8 mouse cellular contexts compared by ENCODE assay signal in genomic region chr10:79802331-79802971, GRCm38 (mm10). TPM values are rescaled to one million over a fixed set of nuclear protein-coding genes. Genes with fewer than 3 reads are reported as not detected.
DNase-seq lines count a peak whose midpoint lies in the region; ATAC-seq and TF ChIP-seq lines count a peak whose summit lies in the region.

No protein-coding gene starts in this region.

- H3K4me1 ChIP-seq in bone marrow, adult 2 months (ENCODE audit: control insufficient read depth, insufficient read depth, low read length): peaks cover 4% of the 10 kb centered on the region; the same call in 1 of the 2 replicates
- H3K4me1 ChIP-seq in liver, embryonic 16.5 days (ENCODE audit: control insufficient read depth, low read depth, low read length): peaks cover 34% of the 10 kb centered on the region
- H3K4me1 ChIP-seq in neural tube, embryonic 14.5 days (ENCODE audit: control insufficient read depth, insufficient read depth, low read length): peaks cover 42% of the 10 kb centered on the region

- peak overlapping the region; percentile 12 for H3K4me3 ChIP-seq in bone marrow, adult 2 months (replicated peaks; ENCODE audit: control insufficient read depth, low read depth, low read length)
- H3K4me3 ChIP-seq in liver, embryonic 16.5 days (ENCODE audit: low read depth, low read length): peak overlapping the region; percentile 18
- no peak overlapping the region for H3K4me3 ChIP-seq in neural tube, embryonic 14.5 days (ENCODE audit: low read depth, low read length)

- 61% methylated on average over 11 of the region's 11 CpGs for WGBS in bone marrow, adult 2 months
- WGBS in liver, embryonic 16.5 days (ENCODE audit: insufficient replicate concordance): 37% methylated on average over 11 of the region's 11 CpGs
- 29% methylated on average over 10 of the region's 11 CpGs for WGBS in neural tube, embryonic 14.5 days

- no peaks in the 10 kb centered on the region for H3K27me3 ChIP-seq in liver, embryonic 16.5 days (ENCODE audit: control insufficient read depth, insufficient read depth, low read depth, low read length)
- no peaks in the 10 kb centered on the region for H3K27me3 ChIP-seq in neural tube, embryonic 14.5 days (ENCODE audit: control insufficient read depth, insufficient read depth, low read length)

- peak; percentile 66 for ATAC-seq in liver, embryonic 16.5 days (ENCODE audit: low read depth)
- ATAC-seq in neural tube, embryonic 14.5 days (ENCODE audit: low read depth): no peak

- H3K4me2 ChIP-seq in liver, embryonic 16.5 days (ENCODE audit: low read depth, low read length): peak overlapping the region; percentile 41
- no peak overlapping the region for H3K4me2 ChIP-seq in neural tube, embryonic 14.5 days (ENCODE audit: low read depth, low read length)

- no peak for TF ChIP-seq POLR2A in bone marrow, adult 2 months (IDR thresholded peaks at IDR 0.05; ENCODE audit: borderline replicate concordance, control insufficient read depth, low read depth, low read length)

- H3K9me3 ChIP-seq in liver, embryonic 16.5 days (replicated peaks; ENCODE audit: control insufficient read depth, low read length): no peaks in the 10 kb centered on the region
- no peaks in the 10 kb centered on the region for H3K9me3 ChIP-seq in neural tube, embryonic 14.5 days (ENCODE audit: control insufficient read depth, low read length)

- peak; percentile 61 for DNase-seq in gastrocnemius, adult 18-20 months (ENCODE audit: low spot score)
- DNase-seq in gastrocnemius, postnatal 4 days (ENCODE audit: low spot score in 2 of 2): no peak
- peak; percentile 79 to 88 for DNase-seq in heart, adult 18-20 months
- DNase-seq in kidney, adult 11 months: peak; percentile 90
- no peak for DNase-seq in thymus, postnatal 25 days

- H3K27ac ChIP-seq in bone marrow, adult 2 months (ENCODE audit: control insufficient read depth, insufficient read depth, low read depth, low read length, poor library complexity): peak overlapping the region; percentile 51
- peak overlapping the region; percentile 65 for H3K27ac ChIP-seq in liver, embryonic 16.5 days (ENCODE audit: low read length)
- peak overlapping the region; percentile 92 for H3K27ac ChIP-seq in neural tube, embryonic 14.5 days (ENCODE audit: low read depth, low read length)

- no peak for TF ChIP-seq CTCF in bone marrow, adult 2 months (IDR thresholded peaks at IDR 0.05; ENCODE audit: control insufficient read depth, insufficient read depth, low read length)

- no peaks in the 10 kb centered on the region for H3K36me3 ChIP-seq in liver, embryonic 16.5 days (ENCODE audit: control insufficient read depth, insufficient read depth)
- peaks cover 2% of the 10 kb centered on the region; the same call in 1 of the 2 replicates for H3K36me3 ChIP-seq in neural tube, embryonic 14.5 days (ENCODE audit: control insufficient read depth, insufficient read depth, low read length)

- H3K9ac ChIP-seq in liver, embryonic 16.5 days (ENCODE audit: low read depth, low read length): no peak overlapping the region
- peak overlapping the region; percentile 26; the same call in 1 of the 2 replicates for H3K9ac ChIP-seq in neural tube, embryonic 14.5 days (replicated peaks; ENCODE audit: low read depth, low read length)

RNA-seq across cellular contexts. Expression of gene Palm, which starts 9.1 kb away (rescaled TPM):
- total RNA-seq in gastrocnemius, adult 18-20 months (2021): 10 to 100 TPM; 11.1 to 22.9 TPM
- 10 to 100 TPM; 42.1 to 50.8 TPM for total RNA-seq in gastrocnemius, postnatal 4 days (2021)
- polyA plus RNA-seq in bone marrow, adult 2 months (2011; ENCODE audit: insufficient read depth, insufficient read length, low replicate concordance, missing spikeins): 19.7 and 36.1 TPM in 2 replicates
- total RNA-seq in heart, adult 18-20 months (2021): 10 to 100 TPM; 44.3 to 45.7 TPM
- 7.9 and 8.0 TPM in 2 replicates for polyA plus RNA-seq in liver, embryonic 16.5 days (2015; fragmentation: Nextera tagmentation; extraction: Ambion mirVana)
- polyA plus RNA-seq in neural tube, embryonic 14.5 days (2014; fragmentation: Nextera tagmentation; extraction: Ambion mirVana): 233 and 247 TPM in 2 replicates

RNA-seq across cellular contexts. Expression of gene Prss57, which starts 11.7 kb away (rescaled TPM):
- not detected for total RNA-seq in gastrocnemius, adult 18-20 months (2021)
- not detected for total RNA-seq in gastrocnemius, postnatal 4 days (2021)
- polyA plus RNA-seq in bone marrow, adult 2 months (2011; ENCODE audit: insufficient read depth, insufficient read length, low replicate concordance, missing spikeins): 13.1 and 40.0 TPM in 2 replicates
- not detected for total RNA-seq in heart, adult 18-20 months (2021)
- polyA plus RNA-seq in liver, embryonic 16.5 days (2015; fragmentation: Nextera tagmentation; extraction: Ambion mirVana): 6.3 and 7.1 TPM in 2 replicates
- polyA plus RNA-seq in neural tube, embryonic 14.5 days (2014; fragmentation: Nextera tagmentation; extraction: Ambion mirVana): not detected in 2 replicates

RNA-seq across cellular contexts. Expression of gene Misp, which starts 18.3 kb away (rescaled TPM):
- under 1 TPM in 1 of 2 experiments, not detected in 1; 0.40 TPM for total RNA-seq in gastrocnemius, adult 18-20 months (2021)
- under 1 TPM in 1 of 2 experiments, not detected in 1; 0.42 TPM for total RNA-seq in gastrocnemius, postnatal 4 days (2021)
- not detected in 2 replicates for polyA plus RNA-seq in bone marrow, adult 2 months (2011; ENCODE audit: insufficient read depth, insufficient read length, low replicate concordance, missing spikeins)
- under 1 TPM; 0.42 to 0.67 TPM for total RNA-seq in heart, adult 18-20 months (2021)
- polyA plus RNA-seq in liver, embryonic 16.5 days (2015; fragmentation: Nextera tagmentation; extraction: Ambion mirVana): 0.43 and 1.4 TPM in 2 replicates
- polyA plus RNA-seq in neural tube, embryonic 14.5 days (2014; fragmentation: Nextera tagmentation; extraction: Ambion mirVana): 0.35 and 0.36 TPM in 2 replicates

RNA-seq across cellular contexts. Expression of gene Fstl3, which starts 25.4 kb away (rescaled TPM):
- 1 to 10 TPM; 1.2 to 1.9 TPM for total RNA-seq in gastrocnemius, adult 18-20 months (2021)
- 1 to 10 TPM; 1.1 to 2.1 TPM for total RNA-seq in gastrocnemius, postnatal 4 days (2021)
- polyA plus RNA-seq in bone marrow, adult 2 months (2011; ENCODE audit: insufficient read depth, insufficient read length, low replicate concordance, missing spikeins): 1.0 and 1.8 TPM in 2 replicates
- 1 to 10 TPM; 3.5 to 4.5 TPM for total RNA-seq in heart, adult 18-20 months (2021)
- polyA plus RNA-seq in liver, embryonic 16.5 days (2015; fragmentation: Nextera tagmentation; extraction: Ambion mirVana): 1.0 TPM in 2 replicates
- 1.7 and 2.3 TPM in 2 replicates for polyA plus RNA-seq in neural tube, embryonic 14.5 days (2014; fragmentation: Nextera tagmentation; extraction: Ambion mirVana)

RNA-seq across cellular contexts. Expression of gene Rnf126, which starts 35.7 kb away (rescaled TPM):
- 10 to 100 TPM; 49.5 to 54.5 TPM for total RNA-seq in gastrocnemius, adult 18-20 months (2021)
- 10 to 100 TPM; 45.0 to 52.5 TPM for total RNA-seq in gastrocnemius, postnatal 4 days (2021)
- polyA plus RNA-seq in bone marrow, adult 2 months (2011; ENCODE audit: insufficient read depth, insufficient read length, low replicate concordance, missing spikeins): 26.5 and 42.8 TPM in 2 replicates
- total RNA-seq in heart, adult 18-20 months (2021): 10 to 100 TPM; 22.0 to 23.1 TPM
- polyA plus RNA-seq in liver, embryonic 16.5 days (2015; fragmentation: Nextera tagmentation; extraction: Ambion mirVana): 17.4 and 26.2 TPM in 2 replicates
- polyA plus RNA-seq in neural tube, embryonic 14.5 days (2014; fragmentation: Nextera tagmentation; extraction: Ambion mirVana): 89.3 and 93.7 TPM in 2 replicates

Comparison
In these comparisons a context has a peak if more than half of its experiments do, and no peak if none do; other contexts are left out.
1. DNase-seq: peak in gastrocnemius, adult 18-20 months (single experiment), heart, adult 18-20 months (2 of 2) and kidney, adult 11 months (single experiment); none in gastrocnemius, postnatal 4 days (0 of 2) and thymus, postnatal 25 days (single experiment).
2. Peak in every context shown above with its lines, with median percentiles within 50 percentile points of each other: H3K27ac ChIP-seq.